Mouse (Mus musculus) layer of hippocampus, adult 11-12 months (tissue): ENCODE measurements around the gene Osbpl2.

Experiments used
- DNase-seq: peaks from one replicate; pipeline ENCODE4 v3.0.0; 2022; ENCODE audit warnings: low spot score

Gene Osbpl2

GRCm38 (mm10) chr2:180202263-180202662 lies 83.2 kb downstream of the Osbpl2 start:
- DNase-seq, result no peak

- no peak for DNase-seq
These were observed 83.7 kb downstream of the Osbpl2 start for GRCm38 (mm10) chr2:180202805-180203204.

DNA sequence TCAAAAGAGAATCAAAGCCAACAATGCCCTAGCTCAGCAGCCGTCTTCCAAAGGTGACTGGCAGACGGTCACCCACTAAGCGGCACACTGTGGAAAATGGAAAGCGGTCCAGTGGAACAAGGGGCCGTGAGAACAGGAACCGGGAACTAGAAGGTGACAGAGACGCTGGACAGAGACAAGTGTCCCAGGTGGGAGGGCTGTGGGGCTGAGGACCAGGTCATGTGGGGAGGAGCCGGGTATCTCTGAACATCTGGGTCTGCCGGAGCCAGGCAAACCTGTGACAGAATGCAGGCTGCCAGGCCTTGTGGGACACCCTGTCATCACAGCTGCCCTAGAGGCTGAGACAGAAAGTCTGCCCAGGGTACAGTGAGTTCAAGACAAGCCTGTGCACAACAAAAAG lies 85.4 kb downstream of the Osbpl2 start:
- no peak for DNase-seq

- no peak for DNase-seq
These were observed 86.2 kb downstream of the Osbpl2 start for GRCm38 (mm10) chr2:180205083-180205955.

DNA sequence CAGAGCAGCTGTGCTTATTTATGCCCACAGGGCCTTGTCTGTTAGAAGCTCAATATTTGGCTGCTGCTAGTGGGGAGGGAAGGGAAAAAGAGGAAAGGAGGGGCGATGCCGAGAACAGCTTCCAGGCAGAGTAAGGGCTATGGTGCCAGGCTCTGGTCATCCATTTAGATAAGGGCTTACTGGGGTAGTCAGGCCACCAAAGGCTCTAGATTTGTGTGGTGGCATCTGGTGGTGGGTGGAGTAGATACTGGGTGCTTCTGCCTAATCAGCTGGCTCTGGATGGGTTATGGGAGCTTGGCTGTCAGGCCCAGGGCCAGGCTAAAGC lies 86.8 kb downstream of the Osbpl2 start:
- DNase-seq, result no peak

DNA sequence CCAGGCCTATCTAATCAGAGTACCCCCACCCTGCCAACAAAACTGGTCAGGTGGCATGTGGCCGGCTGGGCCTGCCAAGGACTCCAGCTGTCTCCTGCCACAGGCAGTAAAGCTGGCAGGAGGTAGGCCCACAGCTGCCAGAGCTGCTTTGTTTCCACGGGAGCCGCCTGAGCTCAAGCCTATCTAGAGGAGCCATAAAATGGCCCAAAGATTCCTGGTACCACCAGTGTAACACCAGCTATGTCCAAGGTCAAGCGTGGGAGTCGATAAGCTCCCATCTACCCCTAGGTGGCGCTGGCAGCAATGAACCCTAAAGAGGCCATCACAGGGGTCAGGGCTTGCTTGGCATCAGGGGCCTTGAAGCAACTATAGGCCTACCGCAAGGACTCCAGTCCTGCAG lies 88.7 kb downstream of the Osbpl2 start:
- DNase-seq, result no peak

DNA sequence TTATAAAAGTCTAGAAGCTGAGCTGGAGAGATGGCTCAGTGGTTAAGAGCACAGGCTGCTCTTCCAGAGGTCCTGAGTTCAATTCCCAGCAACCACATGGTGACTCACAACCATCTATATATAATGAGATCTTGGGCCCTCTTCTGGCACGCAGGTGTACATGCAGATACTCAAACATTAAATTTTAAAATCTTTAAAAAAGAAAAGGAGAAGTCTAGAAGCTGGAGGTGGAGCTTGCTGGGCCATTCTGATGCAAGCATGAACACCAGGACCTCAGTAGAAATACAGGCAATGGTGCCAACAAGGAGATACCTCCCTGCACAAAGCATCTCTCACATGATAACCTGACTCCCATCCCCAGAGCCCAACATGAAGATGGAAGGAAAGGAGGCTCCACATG lies 89.9 kb downstream of the Osbpl2 start:
- DNase-seq, result no peak

DNA sequence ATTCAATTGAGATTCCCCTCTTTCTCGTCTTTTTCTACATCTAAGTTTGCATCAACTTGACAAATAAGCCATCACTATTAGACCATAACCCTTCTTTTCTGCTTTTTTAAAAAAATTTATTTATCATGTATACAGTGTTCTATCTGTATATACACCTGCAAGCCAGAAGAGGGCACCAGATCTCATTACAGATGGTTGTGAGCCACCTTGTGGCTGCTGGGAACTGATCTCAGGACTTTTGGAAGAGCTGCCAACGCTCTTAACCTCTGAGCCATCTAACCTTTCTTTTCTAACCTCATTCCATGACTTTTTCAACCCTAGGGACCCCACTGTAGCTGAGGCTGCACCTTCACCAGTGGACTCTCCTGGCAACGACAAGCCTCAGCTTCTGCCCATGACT lies 93.1 kb downstream of the Osbpl2 start:
- no peak for DNase-seq
